Mouse (Mus musculus) limb, embryonic 15.5 days (tissue): ENCODE results near the gene Zfp579. TPM values are rescaled to one million over a fixed set of nuclear protein-coding genes. Genes with fewer than 3 reads are reported as not detected.

ENCODE experiments used
- ATAC-seq: fragments of 200-750 bp; cut with Nextera tagmentation; 2 replicates; pipeline ENCODE4 v1.8.0; 2017; ENCODE audit warnings: low read depth, moderate TSS enrichment; ENCODE audit not compliant: insufficient number of reproducible peaks, low FRiP score, low TSS enrichment
- H3K27ac ChIP-seq: fragments of 300-500 bp; sonication (generic); 2 replicates; pipeline ENCODE4 v1.5.1; 2015; ENCODE audit warnings: moderate library complexity, mild to moderate bottlenecking, inconsistent platforms
- H3K27me3 ChIP-seq: fragments of 300-500 bp; sonication (generic); 2 replicates; pipeline ENCODE4 v1.6.1; 2015; ENCODE audit warnings: inconsistent platforms
- H3K36me3 ChIP-seq: fragments of 300-500 bp; sonication (generic); 2 replicates; pipeline ENCODE4 v1.6.1; 2015; ENCODE audit warnings: inconsistent platforms
- H3K4me1 ChIP-seq: fragments of 300-500 bp; sonication (generic); 2 replicates; pipeline ENCODE4 v1.6.1; 2015; ENCODE audit warnings: inconsistent platforms
- H3K4me2 ChIP-seq: fragments of 300-500 bp; sonication (generic); 2 replicates; pipeline ENCODE4 v1.6.1; 2015; ENCODE audit warnings: mild to moderate bottlenecking, inconsistent platforms
- H3K4me3 ChIP-seq: fragments of 300-500 bp; sonication (generic); 2 replicates; pipeline ENCODE4 v1.5.1; 2015; ENCODE audit warnings: mild to moderate bottlenecking, inconsistent platforms
- H3K9ac ChIP-seq: fragments of 300-500 bp; sonication (generic); 2 replicates; pipeline ENCODE4 v1.6.1; 2015; ENCODE audit warnings: inconsistent platforms
- H3K9me3 ChIP-seq: fragments of 300-500 bp; sonication (generic); 2 replicates; pipeline ENCODE4 v1.6.1; 2016; ENCODE audit warnings: inconsistent platforms
- WGBS: fragments of 180-500 bp; shearing (Covaris S2); methylation state at CpG from one replicate; pipeline ENCODE4 v1.1.7; 2015; 5-methylcytosine and 5-hydroxymethylcytosine counted together
- polyA plus RNA-seq: library from polyadenylated mRNA; unstranded; fragments of >200 nt; fragmentation: Nextera tagmentation; extraction: Ambion mirVana; gene quantifications from 2 replicates; pipeline ENCODE4 v1.2.1, GENCODE M21; 2015

The Zfp579 gene
- polyA plus RNA-seq, 1 experiment from 2014 or later: 25.4 TPM

GRCm38 (mm10) chr7:4976832-4977231 is 19.1 kb downstream of the Zfp579 start:
- H3K4me1 ChIP-seq: 0 out of 2 replicates have a peak, but pooled peaks cover 6% of the 10 kb centered on the region
- ATAC-seq: no peak
- H3K4me3 ChIP-seq: no peak overlapping the region
- H3K27ac ChIP-seq: no peak overlapping the region
- H3K9ac ChIP-seq: no peak overlapping the region
- no peaks in the 10 kb centered on the region for H3K27me3 ChIP-seq
- 92% methylated on average over 7 of the region's 7 CpGs for WGBS
- H3K9me3 ChIP-seq: no peaks in the 10 kb centered on the region
- no peaks in the 10 kb centered on the region for H3K36me3 ChIP-seq
- no peak overlapping the region for H3K4me2 ChIP-seq

GRCm38 (mm10) chr7:4975455-4975854 is 20.5 kb downstream of the Zfp579 start:
- Histone ChIP-seq H3K4me2 (no peak overlapping the region), H3K9me3 (no peaks in the 10 kb centered on the region), H3K4me3 (no peak overlapping the region), H3K27ac (no peak overlapping the region), H3K9ac (no peak overlapping the region), H3K36me3 (no peaks in the 10 kb centered on the region), H3K4me1 (0 out of 2 replicates have a peak, but pooled peaks cover 6% of the 10 kb centered on the region), H3K27me3 (no peaks in the 10 kb centered on the region)
- ATAC-seq: no peak
- WGBS: 46% methylated on average over 4 of the region's 4 CpGs

DNA sequence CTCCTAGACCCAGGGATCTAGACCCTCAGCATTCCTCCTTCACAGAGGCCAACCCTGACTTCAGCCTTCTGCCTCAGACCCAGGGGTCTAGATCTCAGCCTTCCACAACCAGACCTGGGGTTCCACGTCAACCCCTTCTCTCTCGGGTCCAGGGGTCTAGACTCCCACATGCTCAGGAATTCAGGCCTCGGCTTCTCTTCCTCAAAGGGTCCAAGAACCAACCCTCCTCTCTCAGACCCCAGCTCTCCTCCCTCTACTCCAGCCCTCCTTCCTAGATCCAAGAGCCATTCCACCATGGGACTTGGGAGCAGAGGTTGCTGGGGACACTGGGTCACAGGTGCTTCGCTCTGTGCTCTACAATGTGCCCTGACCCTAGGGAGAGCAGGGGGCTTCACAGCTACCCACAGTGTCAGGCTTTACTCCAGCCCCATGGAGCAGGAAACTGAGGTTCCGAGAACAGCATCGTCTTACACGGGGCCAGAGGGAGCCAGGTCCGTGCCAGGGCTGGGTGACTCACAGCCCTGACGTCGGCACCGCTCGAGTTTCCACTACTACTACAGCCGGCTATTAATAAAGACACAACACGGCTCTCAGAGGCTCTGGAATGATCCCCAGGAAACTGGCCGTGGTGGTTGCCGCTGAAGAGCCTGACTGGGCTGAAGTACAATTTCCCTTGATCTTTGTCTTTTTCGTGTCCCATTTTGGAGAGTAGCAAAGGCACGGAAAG is 23.5 kb downstream of the Zfp579 start:
- no peak overlapping the region for H3K4me2 ChIP-seq
- no peaks in the 10 kb centered on the region for H3K27me3 ChIP-seq
- ATAC-seq: peak; percentile 62; the same call in 1 of the 2 replicates
- H3K4me3 ChIP-seq: no peak overlapping the region
- H3K9ac ChIP-seq: no peak overlapping the region
- H3K4me1 ChIP-seq: 0 out of 2 replicates have a peak, but pooled peaks cover 6% of the 10 kb centered on the region
- no peaks in the 10 kb centered on the region for H3K9me3 ChIP-seq
- WGBS: 63% methylated on average over 18 of the region's 18 CpGs
- H3K36me3 ChIP-seq: no peaks in the 10 kb centered on the region
- no peak overlapping the region for H3K27ac ChIP-seq

DNA sequence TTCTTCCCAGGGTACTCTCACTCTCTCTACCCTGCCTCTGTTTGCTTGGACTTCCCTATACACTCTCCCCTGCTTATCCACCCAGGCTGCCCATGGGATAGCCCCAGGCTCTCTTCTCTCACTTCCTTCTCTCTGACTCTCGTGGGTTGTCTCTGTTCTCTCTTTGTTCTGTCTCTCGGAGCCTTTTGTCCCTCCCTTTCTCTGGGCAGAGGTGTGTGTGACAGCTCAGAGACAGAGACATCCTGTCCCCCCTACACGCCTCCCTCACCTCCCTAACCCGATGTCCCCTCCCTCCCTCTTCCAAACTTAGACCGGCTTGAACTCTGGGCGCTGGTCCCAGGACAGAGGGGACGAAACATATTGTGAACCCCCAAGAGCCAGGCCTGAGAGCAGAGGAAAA is 24.2 kb downstream of the Zfp579 start:
- WGBS: 28% methylated on average over 7 of the region's 7 CpGs
- Histone ChIP-seq H3K9me3 (no peaks in the 10 kb centered on the region), H3K4me3 (no peak overlapping the region), H3K36me3 (no peaks in the 10 kb centered on the region), H3K27me3 (no peaks in the 10 kb centered on the region), H3K4me2 (no peak overlapping the region), H3K9ac (no peak overlapping the region), H3K27ac (no peak overlapping the region), H3K4me1 (0 out of 2 replicates have a peak, but pooled peaks cover 6% of the 10 kb centered on the region)
- no peak for ATAC-seq

DNA sequence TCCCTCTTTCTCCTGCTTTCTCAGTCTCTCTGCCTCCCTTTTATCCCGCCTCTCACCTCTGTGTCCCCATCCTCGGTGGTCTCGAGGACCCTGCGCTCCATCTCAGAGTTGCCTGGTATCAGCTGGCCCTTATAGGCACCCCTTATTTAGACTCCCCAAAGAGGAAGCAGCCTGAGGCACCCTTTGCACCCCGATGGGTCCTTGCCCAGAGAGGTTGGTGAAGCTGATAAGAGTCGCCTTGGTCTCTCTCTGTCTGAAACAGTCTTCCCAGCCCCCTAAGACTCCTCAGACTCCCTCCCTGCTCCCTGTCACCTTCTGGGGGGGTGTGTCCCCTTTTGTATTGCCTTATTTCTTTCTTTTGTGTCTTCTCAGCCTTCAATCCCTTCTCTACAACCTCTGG is 24.9 kb downstream of the Zfp579 start, which contains the start of gene Sbk3:
Gene Sbk3 (minus strand): TSS at position 101 of the 400 bp plus-strand sequence.
- no peaks in the 10 kb centered on the region for H3K9me3 ChIP-seq
- no peak within 1 kb of the TSS for H3K27ac ChIP-seq
- ATAC-seq: no peak
- no peaks in the 10 kb centered on the region for H3K36me3 ChIP-seq
- 0 out of 2 replicates have a peak, but pooled peaks cover 6% of the 10 kb centered on the region for H3K4me1 ChIP-seq
- no peak within 1 kb of the TSS for H3K4me2 ChIP-seq
- no peak within 1 kb of the TSS for H3K4me3 ChIP-seq
- no peaks in the 10 kb centered on the region for H3K27me3 ChIP-seq
- H3K9ac ChIP-seq: no peak within 1 kb of the TSS
- WGBS: 43% methylated on average over 6 of the region's 6 CpGs

- ATAC-seq: no peak
- Histone ChIP-seq H3K4me2 (no peak overlapping the region), H3K9me3 (no peaks in the 10 kb centered on the region), H3K9ac (no peak overlapping the region), H3K4me1 (0 out of 2 replicates have a peak, but pooled peaks cover 6% of the 10 kb centered on the region), H3K27me3 (no peaks in the 10 kb centered on the region), H3K4me3 (no peak overlapping the region), H3K27ac (no peak overlapping the region), H3K36me3 (no peaks in the 10 kb centered on the region)
- WGBS: 72% methylated on average over 5 of the region's 5 CpGs
Observed at GRCm38 (mm10) chr7:4964988-4965387, 31.0 kb downstream of the Zfp579 start.

- WGBS: 2% methylated on average over 10 of the region's 10 CpGs
- peak; percentile 68 for ATAC-seq
- H3K9ac ChIP-seq: no peak within 1 kb of the TSS
- no peaks in the 10 kb centered on the region for H3K36me3 ChIP-seq
- H3K4me3 ChIP-seq: no peak within 1 kb of the TSS
- no peaks in the 10 kb centered on the region for H3K27me3 ChIP-seq
- 0 out of 2 replicates have a peak, but pooled peaks cover 6% of the 10 kb centered on the region for H3K4me1 ChIP-seq
- H3K27ac ChIP-seq: no peak within 1 kb of the TSS
- no peaks in the 10 kb centered on the region for H3K9me3 ChIP-seq
- peak within 1 kb of the TSS; percentile 26; the same call in 1 of the 2 replicates for H3K4me2 ChIP-seq
Observed at GRCm38 (mm10) chr7:4964272-4964671, 31.7 kb downstream of the Zfp579 start, which contains the start of gene Sbk2. Sbk2 (minus strand) TSS chr7:4964406.

DNA sequence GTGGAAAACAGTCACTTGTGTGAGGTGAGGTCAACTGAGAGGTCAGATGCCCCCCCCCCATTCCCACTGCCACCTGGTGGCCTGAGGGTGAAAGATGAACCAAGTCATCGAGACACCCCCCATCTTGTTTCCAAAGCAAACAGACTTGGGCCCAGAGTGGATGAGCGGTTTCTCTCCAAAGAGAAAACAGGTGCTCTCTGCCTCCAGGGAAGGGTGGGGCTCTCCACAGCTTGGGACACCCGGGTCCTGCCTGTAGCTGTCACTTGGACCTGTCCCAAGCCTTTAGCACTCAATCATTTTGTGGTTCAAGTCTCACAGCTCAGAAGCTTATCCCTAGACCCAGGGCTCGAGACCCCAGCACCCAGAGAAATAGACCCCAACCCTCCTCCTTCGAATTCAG is 32.4 kb downstream of the Zfp579 start:
- H3K4me3 ChIP-seq: no peak overlapping the region
- WGBS: 75% methylated on average over 5 of the region's 5 CpGs
- no peak overlapping the region for H3K4me2 ChIP-seq
- no peaks in the 10 kb centered on the region for H3K36me3 ChIP-seq
- H3K9ac ChIP-seq: no peak overlapping the region
- no peak for ATAC-seq
- no peaks in the 10 kb centered on the region for H3K27me3 ChIP-seq
- no peaks in the 10 kb centered on the region for H3K9me3 ChIP-seq
- no peak overlapping the region for H3K27ac ChIP-seq
- 0 out of 2 replicates have a peak, but pooled peaks cover 6% of the 10 kb centered on the region for H3K4me1 ChIP-seq

- H3K4me1 ChIP-seq: 0 out of 2 replicates have a peak, but pooled peaks cover 9% of the 10 kb centered on the region
- no peak overlapping the region for H3K27ac ChIP-seq
- H3K4me2 ChIP-seq: no peak overlapping the region
- 76% methylated on average over 10 of the region's 10 CpGs for WGBS
- 0 out of 2 replicates have a peak, but pooled peaks have one; percentile 30 for ATAC-seq
- no peaks in the 10 kb centered on the region for H3K36me3 ChIP-seq
- H3K4me3 ChIP-seq: no peak overlapping the region
- no peaks in the 10 kb centered on the region for H3K9me3 ChIP-seq
- H3K9ac ChIP-seq: no peak overlapping the region
- H3K27me3 ChIP-seq: no peaks in the 10 kb centered on the region
Observed at GRCm38 (mm10) chr7:4957361-4957760, 38.6 kb downstream of the Zfp579 start.

- no peak; the same call in 1 of the 2 replicates for ATAC-seq
- Histone ChIP-seq H3K27me3 (no peaks in the 10 kb centered on the region), H3K4me3 (no peak overlapping the region), H3K9me3 (no peaks in the 10 kb centered on the region), H3K4me2 (no peak overlapping the region), H3K27ac (no peak overlapping the region), H3K36me3 (no peaks in the 10 kb centered on the region), H3K4me1 (0 out of 2 replicates have a peak, but pooled peaks cover 9% of the 10 kb centered on the region), H3K9ac (no peak overlapping the region)
- 22% methylated on average over 10 of the region's 10 CpGs for WGBS
Observed at GRCm38 (mm10) chr7:4953815-4954445, 42.0 kb downstream of the Zfp579 start.

DNA sequence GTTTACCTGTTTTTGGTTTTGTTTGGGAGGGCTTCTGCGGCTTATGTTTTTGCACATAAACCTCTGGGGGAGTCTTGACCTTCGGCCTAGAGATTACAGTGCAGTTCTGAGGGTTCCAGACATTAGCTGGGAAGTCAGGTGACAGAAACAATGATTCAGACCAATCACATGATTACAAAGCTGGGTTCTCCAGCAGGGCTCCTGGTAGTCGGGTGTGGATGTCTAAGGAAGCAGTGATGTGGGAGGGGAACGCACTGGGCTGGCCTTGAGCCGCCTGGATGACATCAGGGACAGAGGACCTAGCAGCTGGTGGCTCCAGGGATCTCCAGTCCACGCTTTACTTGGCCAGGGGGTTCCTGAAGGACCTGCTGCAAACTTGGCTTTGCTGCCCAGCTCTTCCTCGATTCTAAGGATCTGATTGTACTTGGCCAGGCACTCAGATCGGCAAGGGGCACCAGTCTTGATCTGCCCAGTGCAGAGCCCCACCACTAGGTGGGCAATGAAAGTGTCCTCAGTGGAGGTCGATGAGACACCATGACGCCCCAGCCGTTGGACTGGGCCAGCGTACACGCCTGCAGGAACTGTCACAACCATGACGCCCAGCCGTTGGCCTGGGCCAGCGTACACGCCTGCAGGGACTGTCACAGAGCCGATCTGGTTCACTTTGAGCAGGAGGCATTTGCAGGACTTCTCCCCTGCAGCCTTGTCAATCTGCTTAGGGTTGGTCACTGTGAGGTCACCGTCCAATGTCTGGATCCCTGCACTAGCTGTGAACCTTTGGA is 45.2 kb downstream of the Zfp579 start:
- Histone ChIP-seq H3K9ac (no peak overlapping the region), H3K4me1 (0 out of 2 replicates have a peak, but pooled peaks cover 8% of the 10 kb centered on the region), H3K27ac (no peak overlapping the region), H3K4me3 (no peak overlapping the region), H3K4me2 (no peak overlapping the region), H3K27me3 (no peaks in the 10 kb centered on the region), H3K9me3 (no peaks in the 10 kb centered on the region), H3K36me3 (no peaks in the 10 kb centered on the region)
- 81% methylated on average over 19 of the region's 19 CpGs for whole genome bisulfite sequencing
- ATAC-seq: no peak
